Mouse (Mus musculus) frontal cortex, adult (tissue): ENCODE measurements around the gene Cox10.
"Not testable (repeated sequence)": the region's sequence is repeated elsewhere in the genome, so short reads cannot be mapped to it uniquely, and the experiment has no call there.

Experiments used
- ATAC-seq: cut with Nextera tagmentation; 2 replicates; pipeline ENCODE4 v1.9.2; 2017; ENCODE audit warnings: mild to moderate bottlenecking, moderate library complexity, mixed read lengths; ENCODE audit not compliant: low TSS enrichment

The Cox10 gene

DNA sequence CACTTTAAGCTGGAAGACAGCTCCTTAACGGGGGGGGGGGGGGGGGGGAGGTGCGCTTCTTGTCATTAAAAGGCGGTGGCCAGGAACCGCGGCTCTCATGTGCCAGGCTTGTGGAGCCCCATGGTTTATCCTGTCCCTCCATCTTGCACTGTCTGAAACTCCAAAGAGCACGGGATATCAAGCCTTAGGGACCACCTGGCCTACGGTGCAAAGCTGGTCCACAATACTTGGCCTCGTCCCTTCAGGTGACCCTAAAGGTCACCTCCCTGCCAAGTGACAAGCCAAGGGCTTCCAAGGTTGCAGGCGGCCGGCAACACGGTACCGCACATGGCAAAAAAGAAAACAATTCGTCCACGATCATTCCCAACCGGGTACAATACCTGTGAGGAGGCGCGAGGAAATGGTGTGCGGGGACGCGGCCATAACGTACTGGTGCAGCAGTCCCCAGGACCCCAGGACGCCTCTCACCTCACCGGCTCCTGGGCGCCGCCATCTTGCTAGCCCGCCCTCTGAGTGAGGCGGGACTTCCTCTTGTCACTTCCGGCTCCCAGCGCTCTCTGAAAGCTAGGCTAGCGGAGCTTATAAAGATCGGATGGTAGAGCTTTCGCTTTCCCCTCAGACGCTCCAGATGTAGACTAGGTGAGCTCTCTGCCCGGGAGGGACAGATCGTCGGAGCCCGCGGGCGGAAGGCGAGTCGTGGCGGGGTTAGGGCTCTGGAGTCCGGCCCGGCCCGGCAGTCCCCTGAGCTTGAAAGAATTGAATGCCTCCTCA is at the start of gene Cox10:
TSS of gene Cox10 (minus strand) at position 513 of the 771 bp plus-strand sequence.
- peak; percentile 99 for ATAC-seq

DNA sequence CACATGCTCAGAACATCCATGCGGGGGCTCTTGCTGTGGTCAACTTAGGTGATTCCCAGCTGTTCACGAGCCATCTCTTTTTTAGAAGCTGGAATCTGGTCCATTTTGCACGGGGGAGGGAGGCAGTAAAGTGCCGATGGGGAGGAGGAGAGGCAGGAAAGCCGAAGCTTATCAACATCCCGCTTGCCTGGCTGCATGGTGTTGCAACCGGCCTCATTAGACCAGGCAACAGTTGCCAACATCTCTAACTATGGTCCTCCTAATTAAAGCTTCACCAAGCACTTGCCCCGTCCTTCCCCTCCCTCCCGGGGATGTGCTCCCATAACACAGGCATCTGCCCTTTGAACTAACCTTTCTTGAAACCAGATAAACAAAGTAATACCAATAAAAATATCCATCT is 48.7 kb upstream of the Cox10 start:
- no peak for ATAC-seq

DNA sequence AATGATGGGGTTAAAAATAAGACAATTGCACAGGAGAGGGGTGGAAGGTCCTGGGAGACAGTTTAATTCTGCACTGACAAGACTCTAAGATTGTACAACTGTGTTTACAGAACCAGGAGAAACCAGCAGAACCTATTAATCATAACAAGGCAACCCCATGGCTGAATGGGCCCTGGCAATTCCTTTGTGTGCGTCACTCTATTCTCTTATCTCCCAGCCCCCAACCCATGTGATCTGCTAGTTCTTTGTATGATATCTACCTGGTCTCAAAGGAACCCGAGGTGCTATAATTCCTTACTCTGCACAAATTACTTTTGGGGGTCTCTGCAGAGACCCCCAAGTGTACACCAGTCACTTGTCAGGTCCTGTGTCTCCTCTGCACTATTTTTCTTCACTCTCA is 46.2 kb upstream of the Cox10 start:
- ATAC-seq: no peak

DNA sequence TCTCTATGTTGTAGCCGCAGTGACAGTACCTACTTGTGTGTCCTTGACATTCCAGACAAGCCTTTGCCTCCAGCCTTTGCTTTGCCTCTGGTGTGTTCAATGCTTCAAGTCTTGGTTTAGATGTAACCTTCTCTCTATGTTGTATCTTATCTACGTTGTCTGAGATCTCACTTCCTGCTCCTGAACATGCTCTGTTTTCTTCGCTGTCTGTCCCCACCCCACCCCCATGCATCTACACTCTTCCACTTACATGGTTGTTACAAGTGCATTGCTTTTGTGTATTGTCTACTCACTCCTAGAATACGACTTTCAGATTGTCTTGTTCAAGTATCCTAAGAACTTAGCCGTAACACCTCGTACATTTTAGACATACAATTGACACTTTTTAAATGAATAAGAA is 43.9 kb upstream of the Cox10 start:
- not testable (repeated sequence) for ATAC-seq

DNA sequence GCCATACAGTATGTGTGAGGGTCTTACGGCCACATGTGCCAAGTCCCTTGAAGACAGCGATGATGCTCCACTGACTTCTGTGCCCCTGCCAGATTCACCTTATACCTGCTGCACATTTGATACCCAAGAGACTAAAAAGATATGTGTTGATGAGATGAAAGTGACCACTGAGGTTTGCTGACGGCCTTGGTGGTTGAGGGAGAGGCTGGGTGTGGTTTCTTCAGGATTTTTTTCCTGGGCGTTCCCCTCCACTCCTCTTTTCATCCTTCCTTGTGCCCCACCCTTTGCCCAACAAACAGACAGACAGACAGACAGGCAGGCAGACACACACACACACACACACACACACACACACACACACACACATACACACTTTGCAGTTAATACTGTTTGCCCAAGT is 37.4 kb upstream of the Cox10 start:
- ATAC-seq: no peak

DNA sequence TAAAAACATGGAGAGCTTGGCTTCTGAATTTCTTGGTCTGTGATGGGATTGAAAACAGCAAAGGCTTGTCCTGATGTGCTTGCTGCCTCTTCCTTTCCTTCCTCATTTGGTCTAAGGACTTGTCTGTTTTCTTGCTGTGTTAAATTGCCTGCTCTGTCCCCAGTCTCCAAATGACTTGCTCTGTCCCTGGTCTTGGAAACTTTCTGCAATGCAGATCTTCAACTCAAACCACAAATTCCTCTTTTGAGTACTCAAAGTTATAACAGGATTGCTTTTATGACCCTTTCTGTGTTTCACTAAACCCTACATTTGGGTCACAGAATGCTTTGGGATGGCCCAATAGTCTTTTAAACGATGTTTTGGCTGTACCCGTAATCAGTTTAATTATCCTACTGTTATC is 36.6 kb upstream of the Cox10 start:
- no peak for ATAC-seq

DNA sequence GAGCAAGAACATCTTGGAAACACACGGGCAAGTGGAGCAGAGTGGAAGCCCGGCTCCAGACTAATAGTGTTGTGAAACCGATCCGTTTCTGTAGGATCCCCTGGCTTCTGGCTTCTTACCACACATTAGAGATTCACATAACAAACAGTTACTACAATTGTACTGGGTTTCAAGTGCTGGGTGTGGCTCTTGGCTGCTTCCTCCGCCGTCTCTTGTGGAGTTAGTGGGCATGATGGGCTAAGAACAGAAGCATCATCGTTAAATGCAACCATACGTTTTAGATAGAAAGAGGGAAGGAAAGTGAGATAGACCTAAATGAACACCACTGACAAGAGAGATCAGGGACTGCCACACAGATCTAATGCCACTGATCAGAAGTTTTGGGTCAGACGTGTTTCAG is 35.8 kb upstream of the Cox10 start:
- ATAC-seq: no peak

DNA sequence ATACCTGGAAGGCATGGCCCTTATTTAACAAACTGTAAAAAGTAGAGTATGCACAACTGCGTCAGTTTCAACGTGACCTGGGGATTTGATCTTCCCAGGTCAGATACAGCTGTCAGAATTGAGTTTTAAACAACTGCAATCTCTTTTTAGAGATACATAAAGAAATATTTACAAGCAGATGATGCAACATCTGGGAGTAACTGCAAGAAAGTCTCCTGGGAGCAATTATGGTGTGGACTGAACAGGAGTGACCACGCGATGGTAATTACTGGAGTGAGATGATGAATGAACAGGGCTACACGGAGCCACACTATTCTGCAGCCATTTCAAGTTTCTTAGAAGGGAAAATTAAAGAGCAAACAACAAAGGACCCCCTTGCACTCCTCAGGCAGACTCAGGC is 20.8 kb upstream of the Cox10 start:
- no peak for ATAC-seq

DNA sequence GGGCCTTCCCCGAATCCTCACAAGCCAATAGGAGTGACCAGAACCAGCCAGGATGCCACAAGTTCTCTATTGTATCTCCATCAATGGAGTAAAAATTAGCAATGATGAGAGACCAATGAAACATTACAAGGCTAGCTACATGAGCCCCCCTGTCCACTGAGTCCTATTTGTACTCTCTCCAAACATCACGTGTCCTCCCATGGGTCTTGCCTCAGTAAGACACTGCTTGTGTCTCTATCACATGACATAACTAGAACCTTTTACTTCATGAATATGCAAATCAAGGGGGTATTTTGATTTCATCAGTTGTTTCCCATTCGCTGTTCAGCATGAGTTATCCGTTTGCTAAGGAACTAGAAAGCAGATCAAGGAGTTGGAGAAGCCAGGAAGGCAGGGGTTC is 13.8 kb upstream of the Cox10 start:
- ATAC-seq: no peak

DNA sequence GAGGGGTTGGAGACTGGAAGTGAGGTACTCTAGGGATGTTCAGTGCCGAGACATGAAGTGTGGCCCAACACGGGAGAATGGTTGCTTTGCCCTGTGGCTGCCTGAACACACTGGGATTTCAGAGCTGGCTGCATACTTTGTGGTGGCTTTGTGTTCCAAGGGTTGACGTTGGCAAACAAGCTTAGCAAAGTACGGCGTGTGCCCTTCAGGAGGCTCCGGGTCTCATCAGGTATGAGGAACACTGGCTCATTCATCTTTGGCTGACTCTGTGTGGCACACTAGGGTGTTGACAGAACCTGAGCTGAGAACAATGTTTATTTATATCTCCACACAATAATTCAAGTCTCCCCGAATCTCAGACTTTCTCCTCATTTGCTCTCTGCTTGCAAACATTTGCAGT is 11.9 kb upstream of the Cox10 start:
- ATAC-seq: no peak

DNA sequence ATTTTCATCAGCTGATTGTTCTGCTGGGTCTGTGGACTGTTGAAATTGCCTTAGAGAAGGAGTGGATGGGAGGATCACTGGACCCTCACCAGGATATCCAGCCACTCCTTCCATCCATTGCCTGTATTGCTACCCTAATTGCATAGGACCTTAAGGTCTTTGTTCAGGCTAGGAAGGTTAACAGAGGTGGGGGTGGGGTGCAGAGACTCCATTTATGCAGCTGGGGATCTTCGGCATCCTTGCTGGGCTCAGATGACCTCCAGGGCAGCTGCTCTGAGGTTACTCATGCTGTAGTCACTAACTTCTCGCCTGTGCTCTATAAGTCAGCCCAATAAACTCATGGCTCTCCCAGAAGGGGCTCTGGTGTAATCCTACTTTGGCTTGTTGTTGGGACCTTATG is 10.4 kb upstream of the Cox10 start:
- no peak for ATAC-seq

DNA sequence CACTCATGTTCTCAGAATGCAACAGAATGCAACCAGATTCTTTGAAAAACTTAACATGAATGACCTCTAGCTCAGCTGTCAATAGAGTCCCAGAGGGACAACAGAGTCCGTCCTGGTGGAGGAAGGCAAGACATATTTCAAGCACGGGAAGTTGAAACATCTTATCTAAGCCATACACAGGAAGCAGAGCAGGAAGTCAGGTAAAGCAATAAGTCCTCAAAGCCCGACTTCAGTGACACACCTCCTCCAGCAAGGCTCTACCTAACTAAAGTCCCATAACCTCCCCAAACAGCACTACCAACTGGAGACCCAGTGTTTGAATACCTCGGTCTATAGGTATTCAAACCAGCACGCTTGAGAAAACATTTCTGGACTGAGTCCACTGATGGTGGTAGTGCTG is 6.6 kb upstream of the Cox10 start:
- ATAC-seq: no peak

DNA sequence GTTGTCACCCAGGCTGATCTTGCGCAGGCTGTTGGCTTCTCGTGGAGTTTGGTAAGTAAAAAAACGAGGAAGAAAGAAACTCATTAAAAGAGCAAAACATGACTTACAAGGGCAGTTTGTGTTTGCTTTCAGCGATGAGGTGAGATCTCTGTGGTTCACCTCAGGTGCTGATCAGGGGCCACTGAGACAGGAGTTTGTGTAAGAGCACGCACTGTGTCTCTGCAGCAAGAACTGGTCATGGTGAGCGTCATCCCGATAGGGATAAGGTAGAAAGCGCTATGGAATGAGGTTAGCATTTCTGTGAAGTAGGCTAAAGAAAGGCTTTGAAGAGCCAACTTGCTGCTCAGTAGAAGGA is 436 bp upstream of the Cox10 start:
- ATAC-seq: peak; percentile 71

DNA sequence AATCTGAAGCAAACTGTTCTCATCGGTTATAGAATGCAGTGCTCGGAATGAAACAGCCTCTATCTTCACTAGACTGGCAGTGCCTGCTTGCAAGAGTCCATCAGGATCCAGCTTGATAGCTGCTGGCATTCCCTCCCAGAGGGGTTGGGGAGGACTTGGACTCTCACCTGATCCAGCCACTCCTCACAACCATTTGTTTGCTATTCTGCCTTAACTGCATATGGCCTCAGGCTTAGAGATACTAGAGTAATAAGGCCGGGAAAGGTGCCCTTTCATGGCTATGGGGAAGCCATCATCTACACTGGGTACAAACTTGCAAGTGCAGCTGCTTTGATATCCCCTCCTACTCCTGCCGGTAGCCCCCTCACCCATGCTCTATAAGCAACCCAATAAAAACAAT is 3.1 kb downstream of the Cox10 start:
- ATAC-seq: no peak

DNA sequence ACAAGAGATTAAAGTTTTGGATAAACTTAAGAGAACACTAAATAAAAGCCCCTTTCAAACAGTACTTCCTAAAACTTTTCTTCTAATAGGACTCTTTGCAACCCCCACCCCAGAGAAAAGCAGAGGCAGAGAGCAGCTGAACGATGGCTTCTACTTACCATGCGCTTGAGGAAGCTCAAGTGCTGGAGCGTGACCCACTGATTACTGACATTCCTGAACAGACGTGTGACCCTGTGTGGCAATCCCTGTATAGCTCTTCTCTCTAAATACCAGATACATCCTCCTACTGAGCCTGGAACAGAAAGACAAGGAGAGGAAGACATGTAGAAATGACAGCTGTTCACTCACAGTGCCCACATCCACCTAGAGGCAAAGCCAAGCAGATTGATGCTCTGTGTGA is 5.9 kb downstream of the Cox10 start:
- ATAC-seq: no peak

DNA sequence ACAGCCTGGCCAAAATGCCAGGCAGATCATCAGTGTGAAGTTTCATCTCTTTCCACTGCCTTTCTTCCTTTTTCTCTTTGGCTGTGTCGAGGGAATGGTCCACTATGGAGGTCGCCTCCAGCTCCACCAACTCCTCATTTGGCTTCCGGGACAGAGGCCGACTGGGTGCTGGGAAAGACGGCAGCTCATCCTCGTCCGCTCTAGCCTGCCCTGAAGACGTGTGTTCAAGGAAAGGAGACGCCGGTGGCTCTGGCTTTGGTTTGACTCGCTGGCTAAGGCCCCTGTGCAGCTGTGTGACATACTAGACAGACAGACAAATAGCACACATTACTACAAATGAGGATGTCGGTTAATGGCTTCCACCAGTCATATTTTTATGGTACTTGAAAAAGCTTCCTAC is 7.7 kb downstream of the Cox10 start:
- no peak for ATAC-seq

DNA sequence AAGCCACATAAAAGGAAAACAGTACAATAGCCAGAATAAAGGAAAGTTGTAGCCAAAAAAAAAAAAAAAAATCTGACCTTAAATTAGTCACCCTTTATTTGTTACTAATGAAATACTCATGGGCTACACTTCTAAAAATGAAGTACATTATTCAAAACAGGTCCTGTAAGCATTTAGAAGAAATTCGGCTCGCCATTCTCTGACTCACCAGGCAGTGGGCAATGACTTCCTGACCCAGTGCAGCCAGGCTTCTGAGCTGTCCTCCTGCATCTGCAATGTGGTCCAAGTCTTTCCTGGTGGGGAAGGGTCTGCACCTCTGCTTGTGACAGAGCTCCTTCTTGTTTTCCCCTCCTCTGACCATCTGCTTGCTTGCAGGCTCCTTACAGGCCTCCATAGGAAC is 13.3 kb downstream of the Cox10 start:
- ATAC-seq: no peak

DNA sequence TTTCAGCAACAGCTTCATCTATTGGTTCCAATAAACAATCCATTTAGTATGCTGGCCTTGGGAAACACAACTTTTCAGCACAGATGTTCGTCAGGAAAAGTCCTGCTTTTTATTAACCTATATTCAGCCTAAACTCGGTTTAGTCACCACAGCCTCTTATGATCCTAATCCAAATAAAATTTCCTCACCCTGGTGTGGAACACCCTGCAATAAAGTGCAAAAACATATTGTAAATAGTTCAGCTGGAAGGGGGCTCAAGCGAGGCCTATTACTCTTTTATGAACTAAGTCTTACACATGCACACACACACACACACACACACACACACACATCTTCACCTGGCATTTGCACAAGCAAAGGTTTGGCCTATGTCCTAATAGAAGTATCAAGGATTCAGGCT is 16.1 kb downstream of the Cox10 start:
- no peak for ATAC-seq

DNA sequence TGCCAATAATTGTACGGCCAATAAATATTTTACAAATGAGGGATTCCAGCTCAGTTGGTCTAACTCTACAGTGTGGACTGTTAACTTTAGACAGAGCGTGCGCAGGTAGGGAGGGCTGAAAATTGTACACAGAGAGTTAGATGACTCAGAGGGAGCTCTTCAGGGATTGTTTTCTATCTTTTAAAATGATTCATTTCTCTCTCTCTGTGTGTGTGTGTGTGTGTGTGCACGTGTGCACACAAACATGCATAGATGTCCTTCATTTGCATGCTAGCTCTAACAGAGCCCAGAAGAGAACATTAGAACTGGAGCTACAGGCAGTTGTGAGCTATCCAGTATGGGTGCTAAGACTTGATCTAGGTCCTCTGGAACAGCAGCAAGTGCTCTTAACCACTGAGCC is 17.0 kb downstream of the Cox10 start:
- no peak for ATAC-seq

DNA sequence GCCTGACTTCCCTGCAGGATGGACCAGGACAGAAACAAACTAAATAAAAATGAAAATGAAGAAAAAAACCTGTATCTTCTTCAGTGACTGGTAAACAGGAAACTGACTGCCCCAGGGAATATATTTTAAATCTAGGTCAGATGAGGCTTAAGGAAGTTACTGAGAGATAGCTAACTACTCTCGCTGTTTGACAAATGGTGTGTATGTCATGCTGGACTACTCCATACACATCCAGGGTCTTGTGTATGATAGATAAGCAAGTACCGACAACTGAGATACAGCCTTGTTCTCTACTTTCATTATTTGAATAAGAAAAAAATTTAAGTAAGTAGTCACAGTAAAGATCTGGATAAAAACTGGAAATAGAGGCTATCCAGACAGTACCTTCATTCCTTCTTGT is 20.0 kb downstream of the Cox10 start:
- no peak for ATAC-seq

DNA sequence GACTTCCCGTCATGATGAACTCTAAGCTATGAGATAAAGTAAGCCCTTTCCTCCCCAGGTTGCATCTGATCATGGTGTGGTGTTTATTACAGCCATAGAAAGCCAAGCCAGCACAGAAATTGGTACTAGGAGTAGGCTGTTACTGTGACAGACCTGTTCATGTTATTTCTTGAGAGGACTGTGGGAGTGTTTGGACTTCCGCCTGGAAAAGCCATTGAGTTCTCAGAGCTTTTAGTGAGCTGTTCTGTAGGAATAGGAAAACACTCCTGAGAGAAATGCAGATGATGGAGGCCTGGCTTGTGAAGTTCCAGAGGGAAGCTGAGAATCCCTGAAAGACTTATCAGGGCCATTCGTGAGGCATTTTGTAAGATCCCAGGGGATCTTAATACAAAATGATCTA is 20.8 kb downstream of the Cox10 start:
- peak; percentile 99 for ATAC-seq

DNA sequence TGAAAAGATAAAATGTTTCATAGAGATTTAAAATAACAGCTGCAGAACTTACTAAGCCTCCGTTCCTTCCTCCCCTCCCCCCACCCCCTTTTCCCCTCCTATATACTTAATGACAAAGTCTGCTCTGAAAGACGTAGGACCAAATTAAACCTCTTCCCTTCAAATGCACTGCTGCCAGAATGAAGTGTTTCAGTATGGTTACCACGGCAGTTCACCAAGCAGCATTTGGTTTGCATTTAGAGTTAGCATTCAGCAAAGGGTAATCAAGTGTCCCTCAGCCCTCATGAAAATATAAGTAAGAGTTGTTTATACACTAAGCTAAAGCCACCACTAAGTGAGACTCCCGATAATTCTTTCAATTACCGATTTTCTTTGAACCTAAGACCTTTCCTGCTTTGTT is 25.9 kb downstream of the Cox10 start:
- no peak for ATAC-seq

DNA sequence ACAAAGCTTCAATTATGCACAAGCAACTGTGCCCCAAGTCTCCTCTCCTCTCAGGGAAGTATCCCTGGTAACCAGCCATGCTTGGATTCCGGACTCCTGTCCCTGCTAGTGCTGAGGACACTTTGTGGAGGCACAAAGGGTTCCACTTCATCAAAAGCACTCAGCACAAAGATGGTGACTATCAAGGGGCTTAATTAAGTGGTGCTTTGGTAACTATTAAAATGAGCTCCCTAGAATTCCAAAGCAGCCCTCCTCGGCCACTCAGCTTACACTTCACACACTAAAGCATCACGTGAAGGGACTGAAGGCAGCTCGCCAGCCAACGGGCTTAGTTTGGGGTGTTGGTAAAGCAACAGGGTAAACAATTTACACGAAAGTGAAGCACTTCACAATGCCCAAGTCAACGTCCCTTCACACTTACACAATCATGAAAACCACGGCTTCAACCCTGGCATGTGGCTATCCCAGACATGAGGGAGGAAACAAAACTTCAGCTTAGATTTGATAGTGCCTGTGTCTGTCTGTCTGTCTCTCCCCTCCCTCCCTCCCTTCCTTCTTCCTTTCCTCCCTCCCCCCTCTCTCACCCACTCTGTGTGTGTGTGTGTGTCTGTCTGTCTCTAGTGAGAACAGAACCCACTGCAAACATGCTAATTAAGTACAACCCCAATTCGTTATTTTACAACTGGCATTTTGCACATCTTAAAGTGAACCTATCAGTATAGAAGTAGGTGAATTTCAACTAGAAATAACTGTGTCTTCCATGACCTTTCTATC is 27.9 kb downstream of the Cox10 start:
- ATAC-seq: peak; percentile 47; the same call in 1 of the 2 replicates

DNA sequence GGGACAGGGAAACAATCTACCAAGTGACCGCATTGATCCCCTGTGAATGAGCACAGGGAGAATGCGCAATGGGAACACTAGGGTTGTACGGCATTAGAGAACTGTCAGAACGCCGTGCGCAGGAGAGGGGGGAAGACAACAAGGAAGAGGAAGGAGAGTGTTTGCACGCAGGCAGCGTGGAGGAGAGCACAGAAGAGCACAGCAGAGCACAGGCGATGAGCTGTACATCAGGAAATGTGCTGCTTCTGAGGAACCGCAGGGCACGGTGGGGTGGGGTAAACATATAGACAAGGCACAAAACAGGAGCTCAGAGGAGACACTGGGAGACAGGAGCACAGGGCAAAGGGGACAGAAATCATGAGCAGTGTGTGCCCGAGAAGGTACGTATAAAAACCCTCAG is 31.8 kb downstream of the Cox10 start:
- ATAC-seq: no peak
